ENCODE assay signal across 17 mouse cellular contexts in genomic region chr17:62969025-62969424, GRCm38 (mm10).
"Had no signal": no experiment of that assay in that cellular context is flagged by ENCODE, and none has a peak within 500 bp of the region (broad histone marks: within the 10 kb centered on the region; RNA-seq: fewer than 3 reads in every experiment).

No protein-coding gene starts in this region.

- H3K4me2 ChIP-seq: liver, embryonic 11.5 days; liver, embryonic 13.5 days; liver, embryonic 15.5 days; midbrain, embryonic 11.5 days; midbrain, embryonic 13.5 days; midbrain, embryonic 15.5 days; neural tube, embryonic 12.5 days; stomach, embryonic 15.5 days had no signal

- H3K9me3 ChIP-seq: liver, embryonic 13.5 days; liver, embryonic 15.5 days; midbrain, embryonic 13.5 days; midbrain, embryonic 15.5 days; stomach, embryonic 15.5 days had no signal

- H3K36me3 ChIP-seq: liver, embryonic 13.5 days; liver, embryonic 15.5 days; midbrain, embryonic 13.5 days; midbrain, embryonic 15.5 days; neural tube, embryonic 12.5 days; stomach, embryonic 15.5 days had no signal

- H3K27me3 ChIP-seq: liver, embryonic 13.5 days; liver, embryonic 15.5 days; megakaryocyte, embryonic 14.5 days; midbrain, embryonic 13.5 days; midbrain, embryonic 15.5 days; neural tube, embryonic 12.5 days; stomach, embryonic 15.5 days had no signal

- H3K4me1 ChIP-seq: liver, embryonic 13.5 days; liver, embryonic 15.5 days; megakaryocyte, embryonic 14.5 days; midbrain, embryonic 13.5 days; midbrain, embryonic 15.5 days; neural tube, embryonic 12.5 days; stomach, embryonic 15.5 days had no signal

- H3K27ac ChIP-seq: liver, embryonic 13.5 days; liver, embryonic 15.5 days; macrophage; midbrain, embryonic 13.5 days; midbrain, embryonic 15.5 days; neural tube, embryonic 12.5 days; stomach, embryonic 15.5 days had no signal

- DNase-seq: liver, embryonic 13.5 days; liver, postnatal 0 days; lung, adult 2 months; lung, postnatal 36 days; right cerebral cortex, postnatal 14 days; thymus, adult 2 months; thymus, postnatal 25 days; thymus, postnatal 4 days had no signal

- ATAC-seq: liver, postnatal 0 days; midbrain, embryonic 13.5 days; midbrain, embryonic 15.5 days had no signal

- H3K4me3 ChIP-seq: liver, embryonic 13.5 days; liver, embryonic 15.5 days; megakaryocyte, embryonic 14.5 days; midbrain, embryonic 13.5 days; midbrain, embryonic 15.5 days; neural tube, embryonic 12.5 days; stomach, embryonic 15.5 days had no signal

- H3K9ac ChIP-seq: liver, embryonic 13.5 days; liver, embryonic 15.5 days; liver, postnatal 0 days; midbrain, embryonic 13.5 days; midbrain, embryonic 15.5 days; neural tube, embryonic 12.5 days; stomach, embryonic 15.5 days had no signal
